In the genomic region with DNA sequence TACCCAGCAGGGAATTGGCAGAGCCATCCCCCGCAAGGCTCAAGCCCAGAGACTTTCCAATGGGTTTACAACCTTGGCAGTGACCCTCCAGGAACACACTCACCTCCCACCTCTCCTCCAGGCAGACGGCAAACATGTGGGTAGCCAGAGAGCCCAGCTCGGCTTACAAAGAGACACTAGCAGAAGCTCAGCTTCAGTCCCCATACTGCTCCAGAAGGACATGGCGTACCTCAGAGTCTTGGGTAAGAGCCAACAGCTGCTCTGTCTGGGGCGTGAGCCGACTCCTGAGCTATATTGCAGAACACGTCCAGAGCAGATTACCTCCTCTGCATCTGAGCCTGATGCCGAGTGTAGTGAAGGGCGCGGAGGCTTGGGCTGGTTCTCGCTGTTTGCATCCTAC, we compare ENCODE assay signal across 12 mouse cellular contexts. TPM values are rescaled to one million over a fixed set of nuclear protein-coding genes. Genes with fewer than 3 reads are reported as not detected.
DNase-seq lines count a peak whose midpoint lies in the region; ATAC-seq and TF ChIP-seq lines count a peak whose summit lies in the region.
"Had no signal": no experiment of that assay in that cellular context is flagged by ENCODE, and none has a peak within 500 bp of the region (broad histone marks: within the 10 kb centered on the region; RNA-seq: fewer than 3 reads in every experiment).

No protein-coding gene starts in this region.

- H3K4me3 ChIP-seq in liver, adult 2 months (ENCODE audit: insufficient read depth, low read depth, low read length), result no peak overlapping the region
- no peak overlapping the region for H3K4me3 ChIP-seq in kidney, embryonic 14.5 days (ENCODE audit: low read length)
- H3K4me3 ChIP-seq: forebrain, embryonic 15.5 days; limb, embryonic 15.5 days had no signal

- no peaks in the 10 kb centered on the region for H3K9me3 ChIP-seq in kidney, embryonic 14.5 days (ENCODE audit: control insufficient read depth, low read length)
- H3K9me3 ChIP-seq: forebrain, embryonic 15.5 days; limb, embryonic 15.5 days had no signal

- no peak for TF ChIP-seq CTCF in liver, adult 2 months (IDR thresholded peaks at IDR 0.05; ENCODE audit: low read depth, low read length)
- TF ChIP-seq CTCF in brain, embryonic 14.5 days (IDR thresholded peaks at IDR 0.05; ENCODE audit: borderline replicate concordance, extremely low read depth, insufficient read depth, insufficient read length), result no peak

- peak overlapping the region; percentile 36 for H3K27ac ChIP-seq in liver, adult 2 months (replicated peaks; ENCODE audit: insufficient read depth, low read depth, low read length)
- no peak overlapping the region for H3K27ac ChIP-seq in kidney, embryonic 14.5 days (ENCODE audit: low read depth, low read length)
- H3K27ac ChIP-seq: forebrain, embryonic 15.5 days; limb, embryonic 15.5 days had no signal

- 33% methylated on average over 11 of the region's 11 CpGs for WGBS in liver, adult 2 months
- WGBS in kidney, embryonic 14.5 days, result 54% methylated on average over 11 of the region's 11 CpGs

- H3K4me1 ChIP-seq in liver, adult 2 months (ENCODE audit: control insufficient read depth, insufficient read depth, low read length), result peaks cover 57% of the 10 kb centered on the region
- H3K4me1 ChIP-seq in kidney, embryonic 14.5 days (ENCODE audit: control insufficient read depth, insufficient read depth, low read length), result peaks cover 8% of the 10 kb centered on the region; the same call in 1 of the 2 replicates

- no peaks in the 10 kb centered on the region for H3K27me3 ChIP-seq in liver, adult 2 months (ENCODE audit: control insufficient read depth, insufficient read depth, low read length)
- no peaks in the 10 kb centered on the region for H3K27me3 ChIP-seq in kidney, embryonic 14.5 days (ENCODE audit: control insufficient read depth, insufficient read depth, low read length)
- H3K27me3 ChIP-seq: CH12.LX; forebrain, embryonic 15.5 days; limb, embryonic 15.5 days had no signal

- no peak overlapping the region; the same call in 1 of the 2 replicates for H3K9ac ChIP-seq in liver, adult 2 months (ENCODE audit: low read depth, low read length)
- no peak overlapping the region for H3K9ac ChIP-seq in kidney, embryonic 14.5 days (ENCODE audit: low read depth, low read length)
- H3K9ac ChIP-seq: forebrain, embryonic 15.5 days; limb, embryonic 15.5 days had no signal

- DNase-seq in gastrocnemius, adult 18-20 months (ENCODE audit: low spot score), result peak; percentile 79
- no peak for DNase-seq in gastrocnemius, postnatal 4 days (ENCODE audit: low spot score in 2 of 2)
- no peak for DNase-seq in liver, adult 2 months (ENCODE audit: extremely low read depth, low read depth, low spot score)
- no peak for DNase-seq in liver
- DNase-seq in brain, embryonic 14.5 days (ENCODE audit: low read depth), result peak; percentile 53
- DNase-seq in left cerebral cortex, adult 18-20 months (ENCODE audit: low spot score in 2 of 2), result peak; percentile 47 to 57
- DNase-seq in cerebellum, postnatal 14 days, result no peak
- DNase-seq: kidney, postnatal 4 days had no signal

- H3K36me3 ChIP-seq in liver, adult 2 months (ENCODE audit: control insufficient read depth, insufficient read depth, low read length), result no peaks in the 10 kb centered on the region
- H3K36me3 ChIP-seq in kidney, embryonic 14.5 days (ENCODE audit: control insufficient read depth, insufficient read depth, low read length), result no peaks in the 10 kb centered on the region
- H3K36me3 ChIP-seq: forebrain, embryonic 15.5 days; limb, embryonic 15.5 days had no signal

- TF ChIP-seq POLR2A in liver, adult 2 months (IDR thresholded peaks at IDR 0.05; ENCODE audit: extremely low read depth, insufficient read depth, low read length), result no peak
- no peak for TF ChIP-seq POLR2A in brain, embryonic 14.5 days (IDR thresholded peaks at IDR 0.05; ENCODE audit: borderline replicate concordance, extremely low read depth, insufficient read depth, insufficient read length, poor library complexity, severe bottlenecking)

- H3K79me2 ChIP-seq in liver, adult 2 months (ENCODE audit: control insufficient read depth, insufficient read depth, low read length), result peaks cover 26% of the 10 kb centered on the region; the same call in 1 of the 2 replicates

- H3K4me2 ChIP-seq in kidney, embryonic 14.5 days (replicated peaks; ENCODE audit: low read depth, low read length), result no peak overlapping the region
- H3K4me2 ChIP-seq: forebrain, embryonic 15.5 days; limb, embryonic 15.5 days had no signal

- ATAC-seq in kidney, embryonic 14.5 days (ENCODE audit: low FRiP score, low TSS enrichment), result no peak
- ATAC-seq: forebrain, embryonic 15.5 days had no signal

RNA-seq across cellular contexts. Expression of gene Scarb1, which starts 15.0 kb away (rescaled TPM):
- 10 to 100 TPM; 10.0 to 11.0 TPM for total RNA-seq in gastrocnemius, adult 18-20 months (2021)
- total RNA-seq in gastrocnemius, postnatal 4 days (2021), result 10 to 100 TPM; 49.4 to 54.6 TPM
- 72.4 and 108 TPM in 2 replicates for total RNA-seq in liver, adult 2 months (2014; rRNA removed)
- polyA plus RNA-seq in liver, adult 2 months (2012; rRNA removed), result 189 and 223 TPM in 2 replicates
- polyA plus RNA-seq in brain, embryonic 14.5 days (2012; rRNA removed), result 43.1 and 45.0 TPM in 2 replicates
- total RNA-seq in left cerebral cortex, adult 18-20 months (2021), result 10 to 100 TPM; 27.4 to 29.2 TPM
- polyA plus RNA-seq in kidney, embryonic 14.5 days (2014; fragmentation: Nextera tagmentation; extraction: Ambion mirVana), result 34.8 and 48.8 TPM in 2 replicates

Comparison
In these comparisons a context has a peak if more than half of its experiments do, and no peak if none do; other contexts are left out.
1. DNase-seq: peak in gastrocnemius, adult 18-20 months (single experiment), brain, embryonic 14.5 days (single experiment) and left cerebral cortex, adult 18-20 months (2 of 2); none in gastrocnemius, postnatal 4 days (0 of 2), liver, adult 2 months (single experiment), liver (single experiment) and cerebellum, postnatal 14 days (0 of 2).